Mouse (Mus musculus) thymus, adult 2 months (tissue): ENCODE results near the gene Gfer. TPM values are rescaled to one million over a fixed set of nuclear protein-coding genes. Genes with fewer than 3 reads are reported as not detected.
"Not testable (repeated sequence)": the region's sequence is repeated elsewhere in the genome, so short reads cannot be mapped to it uniquely, and the experiment has no call there.

Experiments
- DNase-seq: peaks from one replicate; pipeline ENCODE4 v3.0.0; 2021
- H3K27ac ChIP-seq: fragments of 200-500 bp; 2 replicates; pipeline ENCODE4 v1.5.1; 2012; ENCODE audit warnings: low read length, control low read depth; ENCODE audit not compliant: control insufficient read depth, insufficient read depth
- H3K27me3 ChIP-seq: fragments of 200-500 bp; 2 replicates; pipeline ENCODE4 v1.6.1; 2012; ENCODE audit warnings: mild to moderate bottlenecking, low read length, moderate library complexity, mixed read lengths; ENCODE audit not compliant: control insufficient read depth, insufficient read depth
- H3K36me3 ChIP-seq: fragments of 200-500 bp; 2 replicates; pipeline ENCODE4 v1.6.1; 2012; ENCODE audit warnings: mild to moderate bottlenecking, low read length, moderate library complexity; ENCODE audit not compliant: control insufficient read depth, insufficient read depth
- H3K4me1 ChIP-seq: fragments of 200-500 bp; replicated peaks from 2 replicates; pipeline ENCODE4 v1.6.1; 2012; ENCODE audit warnings: low read length; ENCODE audit not compliant: control insufficient read depth, insufficient read depth
- H3K4me3 ChIP-seq: fragments of 200-500 bp; 2 replicates; pipeline ENCODE4 v1.5.1; 2012; ENCODE audit warnings: mild to moderate bottlenecking, low read length, control low read depth, moderate library complexity; ENCODE audit not compliant: control insufficient read depth, insufficient read depth
- CTCF ChIP-seq: fragments of 200-500 bp; IDR thresholded peaks from 2 replicates; pipeline ENCODE4 v1.5.1; 2012; ENCODE audit warnings: mild to moderate bottlenecking, control low read depth, low read length, moderate library complexity, borderline replicate concordance; ENCODE audit not compliant: control insufficient read depth, poor library complexity, insufficient read depth; ENCODE audit errors: extremely low read depth
- POLR2A ChIP-seq: fragments of 200-500 bp; IDR thresholded peaks from 2 replicates; pipeline ENCODE4 v1.6.1; 2012; ENCODE audit warnings: mild to moderate bottlenecking, low read length, control low read depth, moderate library complexity; ENCODE audit not compliant: control insufficient read depth, poor library complexity, insufficient read depth; ENCODE audit errors: extremely low read depth
- WGBS: fragments of 180-500 bp; shearing (Covaris S2); methylation state at CpG from one replicate; pipeline ENCODE4 v1.1.7; 2018; 5-methylcytosine and 5-hydroxymethylcytosine counted together
- polyA plus RNA-seq: library from polyadenylated mRNA; depleted of rRNA; stranded (reverse); fragments of >200 nt; gene quantifications from 2 replicates; pipeline ENCODE4 v1.2.3, GENCODE M21; 2012

Gfer gene
- polyA plus RNA-seq, 1 experiment: 24.3 TPM

DNA sequence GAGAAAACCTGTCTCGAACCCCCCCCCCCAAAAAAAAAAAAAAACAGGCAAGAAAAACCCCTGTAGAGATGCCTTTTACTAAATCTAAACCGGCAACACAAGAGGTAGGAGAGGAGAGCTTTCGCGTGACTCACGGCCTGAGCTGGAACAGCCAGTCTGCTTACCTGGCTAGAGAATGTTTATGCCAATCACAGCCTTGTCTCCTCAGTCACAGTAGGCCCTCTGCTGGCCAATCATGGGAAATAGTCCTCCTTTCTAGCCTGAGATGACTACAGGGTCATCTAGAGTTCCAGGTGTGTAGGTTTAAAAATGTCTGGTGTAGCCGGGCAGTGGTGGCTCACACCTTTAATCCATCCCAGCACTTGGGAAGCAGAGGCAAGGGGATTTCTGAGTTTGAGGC, 28.5 kb downstream of the Gfer start:
- DNase-seq: peak; percentile 62
- Histone ChIP-seq H3K4me1 (peaks cover 20% of the 10 kb centered on the region), H3K27ac (no peak overlapping the region), H3K36me3 (no peaks in the 10 kb centered on the region), H3K4me3 (no peak overlapping the region), H3K27me3 (no peaks in the 10 kb centered on the region)
- no peak for TF ChIP-seq CTCF
- TF ChIP-seq POLR2A: no peak
- 26% methylated on average over 6 of the region's 6 CpGs for WGBS

DNA sequence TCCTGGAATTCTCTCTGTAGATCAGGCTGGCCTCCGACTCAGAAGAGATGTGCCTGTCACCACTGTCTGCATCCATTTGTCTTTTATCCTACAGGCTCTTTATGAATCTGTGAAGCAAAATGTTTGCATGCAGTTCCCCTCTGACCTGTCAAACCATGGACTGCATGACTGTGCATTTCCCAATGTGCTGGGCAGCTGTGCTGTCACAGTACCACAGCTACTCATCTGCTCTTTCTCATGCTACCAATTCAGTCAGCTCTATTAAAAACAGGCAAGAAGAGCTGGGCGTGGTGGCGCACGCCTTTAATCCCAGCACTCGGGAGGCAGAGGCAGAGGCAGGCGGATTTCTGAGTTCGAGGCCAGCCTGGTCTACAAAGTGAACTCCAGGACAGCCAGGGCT, 28.9 kb downstream of the Gfer start:
- H3K4me1 ChIP-seq: peaks cover 17% of the 10 kb centered on the region
- not testable (repeated sequence) for H3K36me3 ChIP-seq, H3K27ac ChIP-seq, H3K27me3 ChIP-seq, DNase-seq, H3K4me3 ChIP-seq
- WGBS: 78% methylated on average over 7 of the region's 7 CpGs

- Histone ChIP-seq H3K4me1 (peaks cover 9% of the 10 kb centered on the region; the same call in 1 of the 2 replicates), H3K27ac (no peak within 1 kb of the TSS), H3K36me3 (no peaks in the 10 kb centered on the region), H3K27me3 (peaks cover 10% of the 10 kb centered on the region; the same call in 1 of the 2 replicates), H3K4me3 (no peak within 1 kb of the TSS)
- no peak for DNase-seq
- TF ChIP-seq CTCF (no peak), POLR2A (no peak)
- WGBS: 5% methylated on average over 47 of the region's 47 CpGs
Observed at GRCm38 (mm10) chr17:24658017-24658758, 37.8 kb downstream of the Gfer start, which contains the start of gene Npw. Gene Npw, minus strand, starts transcription at chr17:24658457.

DNA sequence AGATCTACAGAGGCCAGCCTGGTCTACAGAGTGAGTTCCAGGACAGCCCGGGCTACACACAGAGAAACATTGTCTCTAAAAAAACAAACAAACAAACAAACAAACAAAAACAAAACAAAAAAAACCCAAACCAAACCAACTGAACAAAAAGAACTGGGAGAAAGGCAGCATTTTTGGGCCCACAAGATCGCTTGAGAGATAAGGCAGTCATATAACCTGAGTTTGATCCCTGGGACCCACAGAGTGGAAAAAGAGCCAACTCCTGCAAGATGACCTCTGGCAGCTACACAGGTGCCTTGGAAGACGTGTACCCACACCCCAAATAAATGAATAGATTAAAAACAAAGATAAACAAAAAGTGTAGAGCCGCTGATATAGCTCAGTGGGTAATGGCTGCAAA, 41.0 kb downstream of the Gfer start:
- H3K27me3 ChIP-seq: peaks cover 10% of the 10 kb centered on the region; the same call in 1 of the 2 replicates
- TF ChIP-seq POLR2A (no peak), CTCF (no peak)
- H3K36me3 ChIP-seq: no peaks in the 10 kb centered on the region
- WGBS: 86% methylated on average over 4 of the region's 4 CpGs
- no peak for DNase-seq
- peaks cover 14% of the 10 kb centered on the region; the same call in 1 of the 2 replicates for H3K4me1 ChIP-seq
- no peak overlapping the region for H3K4me3 ChIP-seq
- no peak overlapping the region for H3K27ac ChIP-seq

- H3K4me3 ChIP-seq: no peak overlapping the region
- DNase-seq: peak; percentile 73
- peaks cover 20% of the 10 kb centered on the region for H3K4me1 ChIP-seq
- H3K27ac ChIP-seq: no peak overlapping the region
- 14% methylated on average over 19 of the region's 19 CpGs for WGBS
- peaks cover 10% of the 10 kb centered on the region; the same call in 1 of the 2 replicates for H3K27me3 ChIP-seq
- no peaks in the 10 kb centered on the region for H3K36me3 ChIP-seq
- TF ChIP-seq CTCF: peak; percentile 98
- TF ChIP-seq POLR2A: no peak
Observed at GRCm38 (mm10) chr17:24653967-24654710, 41.8 kb downstream of the Gfer start.

- WGBS: 58% methylated on average over 3 of the region's 3 CpGs
Observed at GRCm38 (mm10) chr17:24651835-24652234, 44.1 kb downstream of the Gfer start.

More at GRCm38 (mm10) chr17:24651835-24652234, 44.1 kb downstream of the Gfer start:
- DNase-seq: no peak
- H3K27ac ChIP-seq: no peak overlapping the region
- TF ChIP-seq CTCF: no peak
- no peak for TF ChIP-seq POLR2A
- H3K4me1 ChIP-seq: peaks cover 12% of the 10 kb centered on the region
- no peak overlapping the region for H3K4me3 ChIP-seq
- H3K27me3 ChIP-seq: no peaks in the 10 kb centered on the region; the same call in 1 of the 2 replicates
- H3K36me3 ChIP-seq: no peaks in the 10 kb centered on the region
